Mouse (Mus musculus) CD4-positive, CD25-positive, alpha-beta regulatory T cell, adult 2 months (primary cell): ENCODE data around the gene Tgds.
"Not testable (repeated sequence)": the region's sequence is repeated elsewhere in the genome, so short reads cannot be mapped to it uniquely, and the experiment has no call there.

Experiments
- DNase-seq: peaks from one replicate; pipeline ENCODE4 v3.0.0-alpha.2; 2012; ENCODE audit warnings: low read depth, low spot score

Tgds gene

DNA sequence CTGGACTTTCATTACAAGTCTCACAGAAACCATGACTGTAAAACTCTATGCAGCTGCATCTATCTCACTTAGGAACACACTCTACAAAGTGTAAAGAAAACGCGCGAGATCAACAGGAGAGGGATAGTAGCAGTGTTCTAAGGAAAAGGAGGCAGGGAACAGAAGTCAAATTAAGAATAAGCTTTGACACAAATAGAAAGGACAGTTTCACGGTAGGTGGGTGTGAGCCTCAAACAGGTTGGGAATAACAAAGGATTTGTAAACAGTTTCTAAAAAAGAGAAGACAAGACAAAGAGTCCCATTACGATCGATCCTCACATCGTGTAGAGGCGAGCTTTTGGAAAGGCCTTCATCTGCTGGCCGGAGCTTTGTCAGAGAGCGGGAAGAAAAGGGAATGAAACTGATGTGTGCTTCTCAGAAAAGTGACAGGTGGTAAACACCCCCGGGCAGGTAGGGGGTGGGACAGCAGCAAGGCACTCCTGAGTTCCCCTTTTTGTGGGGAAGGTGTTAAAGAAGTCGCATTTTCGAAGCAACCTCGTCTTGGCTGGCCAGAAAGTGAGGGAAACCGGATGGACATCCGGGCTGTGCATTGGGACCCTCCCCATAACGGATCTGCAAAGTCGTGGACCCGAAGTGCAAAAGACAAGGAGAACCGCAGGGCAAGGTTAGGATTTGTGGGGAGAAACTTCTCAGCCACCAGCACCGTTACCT, 469 bp downstream of the Tgds start:
- DNase-seq: no peak

DNA sequence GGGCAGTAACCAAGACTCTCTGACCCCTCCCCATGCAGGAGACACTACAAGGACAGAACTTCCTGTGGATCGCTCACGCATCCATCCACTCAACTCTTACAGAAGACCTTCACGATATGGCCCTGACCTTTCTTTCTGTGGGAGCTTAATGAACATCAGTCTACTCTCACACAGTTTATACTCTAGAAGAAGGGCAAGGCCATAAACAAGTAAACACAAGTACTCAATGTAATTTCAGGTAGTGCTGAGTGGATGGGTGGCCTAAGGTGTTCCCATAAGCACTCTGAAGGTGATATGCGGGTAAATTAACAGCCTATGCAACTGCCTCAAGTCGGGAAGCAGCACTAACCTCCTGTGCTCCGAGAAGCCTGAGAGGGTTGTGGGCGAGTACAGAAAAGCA, 1.1 kb downstream of the Tgds start:
- DNase-seq: no peak

DNA sequence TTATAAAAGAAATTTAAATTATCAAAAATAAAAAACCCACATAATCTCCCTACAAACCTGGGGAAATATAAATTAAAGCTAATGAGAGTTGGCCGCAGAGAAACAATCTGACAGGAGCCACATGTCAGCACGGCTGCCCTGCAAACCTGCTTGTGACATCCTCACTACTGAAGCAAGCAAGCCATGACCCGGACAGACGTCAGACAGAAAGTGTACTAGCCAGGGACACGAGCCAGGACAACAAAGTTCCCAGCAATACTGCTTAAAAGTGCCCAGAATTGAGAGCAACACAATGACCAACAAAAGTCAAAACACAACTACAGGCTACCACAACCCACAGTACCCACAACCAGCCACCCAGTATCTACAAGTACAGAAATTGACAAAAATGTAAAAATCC, 6.3 kb downstream of the Tgds start:
- no peak for DNase-seq

DNA sequence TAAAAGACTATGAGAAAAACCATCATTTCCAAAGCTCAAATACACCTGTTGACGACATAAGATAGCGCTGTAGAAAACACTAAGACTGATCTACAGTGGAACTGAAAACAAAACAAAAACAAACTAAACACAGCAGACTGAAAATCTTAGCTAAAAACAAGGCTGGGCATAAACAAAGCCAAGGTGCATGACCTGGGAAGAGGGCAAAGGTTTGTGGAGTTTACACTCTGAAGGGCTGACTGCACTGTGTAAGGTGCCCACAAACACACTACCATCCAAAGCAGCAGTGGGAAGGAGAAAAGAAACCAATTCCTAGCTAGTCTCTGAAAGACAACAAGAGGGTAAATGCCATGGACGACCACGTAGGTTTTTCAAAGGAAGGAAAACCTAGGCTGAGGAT, 7.8 kb downstream of the Tgds start:
- DNase-seq: no peak

DNA sequence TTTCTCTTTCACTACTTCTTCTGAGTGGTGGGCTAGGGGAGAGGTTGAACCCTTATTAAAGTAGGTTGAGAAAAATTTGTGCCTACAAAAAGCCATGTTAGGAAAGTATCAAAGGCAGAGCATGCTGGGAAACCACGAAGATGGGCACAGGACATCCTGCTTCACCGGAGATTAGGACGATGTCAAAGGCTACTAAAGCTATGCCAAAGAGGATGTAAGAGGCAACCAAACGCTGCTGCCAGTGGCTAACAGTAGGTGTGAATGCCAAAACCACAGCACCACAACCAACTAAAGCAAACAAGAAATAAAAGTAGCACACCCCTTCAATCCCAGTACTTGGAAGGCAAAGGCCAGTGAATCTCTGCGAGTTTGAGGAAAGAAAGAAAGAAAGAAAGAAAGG, 8.4 kb downstream of the Tgds start:
- no peak for DNase-seq

DNA sequence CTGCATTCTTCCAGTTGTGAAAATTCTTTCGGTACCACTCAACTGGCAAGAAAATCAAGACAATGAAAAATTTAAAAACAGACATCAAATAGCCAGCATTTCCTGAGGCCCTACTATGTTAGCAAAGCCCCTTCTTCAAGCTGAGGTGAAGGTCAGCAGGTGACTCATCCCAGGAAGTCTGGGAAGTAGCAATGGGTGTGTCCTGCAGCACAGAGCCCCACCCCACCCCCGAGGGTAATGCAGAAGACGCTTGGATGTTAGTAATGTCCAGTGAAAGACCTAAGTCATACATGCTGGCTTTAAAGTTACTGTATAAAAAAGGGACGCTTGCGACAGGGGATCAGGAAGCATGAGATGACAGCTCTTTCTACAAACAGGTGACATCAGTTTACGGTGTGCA, 19.4 kb downstream of the Tgds start:
- no peak for DNase-seq

DNA sequence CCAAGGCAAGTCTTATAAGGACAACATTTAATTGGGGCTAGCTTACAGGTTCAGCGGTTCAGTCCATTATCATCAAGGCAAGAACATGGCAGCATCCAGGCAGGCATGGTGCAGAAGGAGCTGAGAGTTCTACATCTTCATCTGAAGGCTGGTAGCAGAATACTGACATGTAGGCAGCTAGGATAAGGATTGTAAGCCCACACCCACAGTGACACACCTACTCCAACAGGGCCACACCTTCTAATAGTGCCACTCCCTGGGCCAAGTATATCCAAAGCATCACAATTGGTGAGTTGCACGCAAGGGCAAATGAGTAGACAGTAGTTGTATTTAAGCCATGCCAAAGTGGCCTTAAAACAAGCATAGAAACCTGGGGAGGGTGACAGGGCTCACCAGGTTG, 25.1 kb downstream of the Tgds start:
- DNase-seq: not testable (repeated sequence)

DNA sequence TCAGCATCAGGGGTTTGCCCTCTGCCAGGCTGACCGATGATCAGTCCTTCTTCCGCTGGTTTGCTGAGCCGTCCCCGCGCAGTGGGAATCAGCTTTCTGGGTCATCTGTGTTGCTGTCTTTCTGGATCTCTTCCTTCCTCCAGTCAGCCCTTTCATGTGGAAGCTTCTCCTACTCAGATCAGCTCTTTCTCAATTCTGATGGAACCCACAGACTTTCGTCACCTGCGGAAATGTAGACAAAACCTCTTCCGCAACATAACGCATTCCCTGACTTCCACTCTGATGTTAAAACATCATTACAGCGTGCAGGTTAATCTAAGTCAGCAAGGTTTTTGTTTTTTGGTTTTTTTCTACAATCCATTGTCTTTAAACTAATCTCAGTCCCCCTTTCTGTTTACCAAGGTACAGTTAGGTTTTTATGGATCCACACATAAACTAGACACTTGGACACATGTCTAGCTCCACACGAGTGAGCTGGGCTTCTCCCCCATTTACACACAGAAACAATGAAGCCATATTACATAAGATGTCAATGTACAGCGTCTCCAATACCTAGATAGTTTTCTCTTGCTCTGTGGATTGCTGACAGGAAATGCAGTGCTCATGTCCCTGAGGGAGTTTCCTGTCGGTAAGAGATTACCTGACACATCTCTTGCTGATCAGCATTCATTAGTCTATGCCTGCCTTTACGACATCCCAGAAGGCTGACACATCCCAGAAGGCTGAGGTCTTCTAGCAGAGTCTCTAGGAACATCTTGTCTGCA, 31.1 kb downstream of the Tgds start:
- DNase-seq: no peak

DNA sequence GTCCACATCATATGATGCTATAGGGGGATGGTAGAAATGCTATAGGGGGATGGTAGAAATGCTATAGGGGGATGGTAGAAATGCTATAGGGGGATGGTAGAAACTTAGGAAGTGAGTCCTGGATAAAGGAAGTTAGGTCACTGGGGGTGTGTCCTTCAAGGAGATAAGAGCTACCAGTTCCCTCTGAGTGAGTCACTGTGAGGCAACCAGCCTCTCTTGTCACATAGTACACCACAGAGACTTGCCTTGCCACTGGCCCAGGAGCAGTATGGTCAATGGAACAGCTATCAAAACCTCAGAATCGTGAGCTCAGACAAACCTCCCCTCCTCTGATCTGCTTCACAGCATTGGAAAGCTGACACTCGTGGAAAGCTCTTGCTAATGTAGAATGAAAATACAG, 34.3 kb downstream of the Tgds start:
- DNase-seq: no peak

DNA sequence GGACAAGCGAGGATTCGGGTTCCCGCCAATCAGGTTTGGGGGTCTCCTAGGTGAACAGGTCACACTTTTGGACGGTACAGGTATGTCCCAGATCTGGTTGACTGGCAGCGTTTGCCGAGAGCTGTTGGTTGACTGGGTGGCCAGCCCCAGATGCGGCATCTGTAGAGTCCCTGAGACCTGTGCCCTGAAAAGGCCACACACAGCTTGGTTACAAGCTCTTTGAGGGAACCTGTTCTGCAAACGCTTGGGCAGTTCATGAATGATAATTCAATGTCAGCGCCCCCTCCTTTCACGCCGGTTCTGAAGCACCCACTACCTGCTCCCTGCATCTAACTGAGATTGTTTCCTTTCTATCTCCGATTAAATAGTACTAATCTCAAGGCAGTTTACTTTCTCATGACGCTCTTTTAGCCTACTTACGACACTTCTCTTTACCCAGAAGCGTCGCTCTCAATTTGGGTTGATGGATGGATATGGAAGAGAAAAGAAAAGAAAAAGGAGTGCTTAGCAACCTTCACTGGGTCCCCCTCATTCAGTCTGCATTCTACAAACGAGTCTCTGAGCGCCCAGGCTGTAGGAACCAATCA, 42.7 kb downstream of the Tgds start:
- peak; percentile 54 for DNase-seq

DNA sequence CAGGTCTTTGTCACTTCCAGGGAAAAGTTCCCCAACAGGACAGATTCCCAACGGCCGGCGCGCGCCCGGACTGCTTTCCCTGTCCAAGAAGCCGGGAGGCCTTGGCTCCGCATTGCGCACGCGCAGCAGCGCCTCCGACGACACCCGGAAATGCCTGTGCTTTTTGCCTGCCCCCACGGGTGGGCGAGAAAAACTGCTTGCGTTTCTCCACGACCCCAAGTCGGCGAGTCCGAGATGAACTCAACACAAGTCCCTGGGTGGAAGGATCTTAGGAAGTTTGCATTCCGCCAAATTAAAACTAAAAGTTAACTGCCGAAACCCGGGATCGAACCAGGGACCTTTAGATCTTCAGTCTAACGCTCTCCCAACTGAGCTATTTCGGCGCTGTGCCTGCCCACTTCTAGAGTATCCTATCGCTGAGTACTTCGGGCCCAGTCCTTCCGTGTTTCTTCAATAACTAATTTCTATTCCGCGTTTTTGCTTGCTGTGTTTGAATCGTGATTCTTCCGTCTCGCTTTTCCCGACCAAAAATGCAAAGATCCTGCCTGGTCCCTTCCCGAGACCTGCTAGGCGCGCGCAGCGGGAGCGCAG, 43.2 kb downstream of the Tgds start:
- DNase-seq: peak; percentile 92

DNA sequence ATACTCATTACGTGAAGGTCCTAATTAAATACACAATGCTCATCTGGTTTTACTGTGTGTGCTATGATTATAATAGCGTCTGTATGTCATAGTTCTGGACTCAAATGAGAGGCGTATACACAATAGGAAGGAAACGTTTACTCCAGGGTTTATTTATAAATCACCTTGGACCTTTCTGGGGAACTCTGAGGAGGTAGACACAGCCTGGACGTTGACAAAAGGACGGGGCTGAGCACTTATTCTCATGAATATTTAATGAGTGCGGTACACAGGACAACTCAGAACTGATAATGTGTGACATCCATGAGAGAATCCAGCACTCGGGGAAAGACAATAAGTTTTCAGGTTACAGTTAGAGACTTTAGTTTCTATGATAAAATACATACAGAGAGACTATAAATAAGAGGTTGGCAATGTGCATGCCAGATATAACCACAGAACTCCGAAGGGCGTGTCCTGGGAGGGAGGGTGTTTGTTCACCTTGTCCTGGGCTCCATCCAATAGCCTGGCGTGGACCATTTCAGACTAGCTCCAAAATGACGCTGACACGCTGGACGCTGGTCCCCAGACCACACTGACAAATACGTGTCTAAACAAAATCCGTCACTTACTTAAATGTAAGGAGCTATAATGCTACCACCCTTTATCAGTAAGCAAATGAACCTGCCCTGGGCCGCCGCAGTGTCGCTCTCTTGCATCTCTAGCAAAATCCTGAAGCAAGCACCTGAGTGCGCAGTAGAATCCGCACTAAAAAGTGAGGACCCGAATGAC, 43.9 kb downstream of the Tgds start:
- DNase-seq: no peak

DNA sequence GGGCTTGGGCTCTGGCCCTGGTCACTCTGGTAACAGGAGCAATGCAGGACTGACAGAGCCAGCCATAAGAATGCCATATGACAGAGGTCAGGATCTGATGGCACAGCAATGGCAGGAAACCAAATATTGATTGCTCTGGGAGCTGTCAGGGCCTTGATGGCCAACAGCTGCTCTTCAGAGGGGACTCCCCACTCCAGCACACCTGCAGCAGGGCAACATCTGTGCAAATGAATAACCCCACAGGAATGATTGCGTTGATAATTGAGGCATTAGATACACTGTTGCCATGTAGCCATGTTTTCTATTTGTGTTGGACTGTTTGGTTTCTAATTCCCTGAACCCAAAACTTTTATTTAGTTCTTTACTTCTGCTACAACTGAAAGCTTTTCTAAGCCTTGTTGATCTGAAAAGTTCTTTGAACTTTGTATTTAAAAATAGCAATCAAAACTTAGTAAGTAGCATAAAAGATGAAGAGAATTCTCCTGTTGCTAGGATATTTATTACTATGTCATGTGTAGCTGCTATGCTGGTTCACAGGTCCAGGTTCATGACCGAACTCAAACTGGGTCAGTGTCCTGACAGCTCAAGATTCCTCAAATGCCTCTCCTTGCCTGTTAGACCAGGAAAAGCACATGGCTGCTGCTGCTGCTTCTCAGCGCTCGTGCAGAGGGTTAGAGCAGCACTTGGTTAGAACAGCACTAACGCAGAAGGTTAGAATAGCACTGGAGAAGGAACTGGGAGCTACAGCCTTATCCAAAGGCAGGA, 46.1 kb downstream of the Tgds start:
- DNase-seq: no peak

DNA sequence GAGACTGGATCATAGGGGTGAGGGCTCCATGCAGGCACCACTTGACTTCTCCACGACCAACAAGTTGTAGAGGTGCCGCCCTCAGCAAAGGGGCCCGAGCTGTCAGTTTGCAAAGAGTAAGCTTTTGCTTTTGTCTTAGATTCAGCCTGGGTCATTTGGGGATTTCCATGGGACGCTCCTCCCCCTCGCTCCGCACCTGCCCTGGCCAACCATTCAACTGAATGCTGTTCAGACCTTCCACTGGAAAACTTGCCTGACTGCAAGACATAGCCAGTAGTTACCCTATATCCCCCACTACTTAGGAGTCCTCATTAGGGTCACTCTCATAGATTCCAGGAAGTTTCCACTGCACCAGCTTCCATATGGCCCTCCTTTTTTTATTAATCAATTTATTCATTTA, 48.7 kb downstream of the Tgds start:
- DNase-seq: no peak

DNA sequence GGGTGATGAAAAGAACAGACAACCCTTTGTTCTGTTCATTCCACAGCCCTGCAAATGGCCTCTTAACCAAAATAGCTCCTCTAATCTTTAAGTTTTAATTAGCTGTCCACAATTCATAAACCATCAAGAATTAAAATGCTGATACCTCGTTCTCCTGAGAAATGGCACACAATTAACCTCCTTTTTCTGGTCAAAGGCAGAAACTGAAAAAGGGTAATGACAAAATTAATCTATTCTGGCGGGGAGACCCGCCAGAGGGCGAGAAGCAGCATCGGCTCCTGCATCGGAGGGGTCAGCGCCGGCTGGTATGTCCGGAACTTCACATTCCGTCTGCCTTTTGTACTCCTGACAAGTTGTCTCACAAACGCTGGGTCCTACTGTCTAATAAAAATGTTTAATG, 51.9 kb downstream of the Tgds start:
- DNase-seq: no peak

DNA sequence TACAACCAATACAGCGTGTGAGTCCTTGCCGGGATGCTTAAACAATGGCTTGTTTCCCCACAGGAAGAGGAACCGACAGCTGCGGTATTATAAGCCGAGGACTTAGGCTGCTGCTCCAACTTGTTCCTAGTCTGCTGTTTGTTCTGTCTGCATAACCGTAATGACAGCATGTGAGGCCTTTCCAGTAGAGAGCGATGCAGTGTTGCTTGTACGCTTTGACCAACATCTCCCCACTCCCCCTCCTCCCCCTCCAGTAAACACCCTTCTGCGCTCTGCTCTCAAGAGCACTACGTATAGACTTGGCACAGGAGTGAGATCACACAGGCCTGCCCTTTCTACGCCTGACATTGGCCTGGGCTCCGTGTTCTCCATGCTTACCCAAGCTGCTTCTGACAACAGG, 62.5 kb downstream of the Tgds start:
- DNase-seq: no peak

DNA sequence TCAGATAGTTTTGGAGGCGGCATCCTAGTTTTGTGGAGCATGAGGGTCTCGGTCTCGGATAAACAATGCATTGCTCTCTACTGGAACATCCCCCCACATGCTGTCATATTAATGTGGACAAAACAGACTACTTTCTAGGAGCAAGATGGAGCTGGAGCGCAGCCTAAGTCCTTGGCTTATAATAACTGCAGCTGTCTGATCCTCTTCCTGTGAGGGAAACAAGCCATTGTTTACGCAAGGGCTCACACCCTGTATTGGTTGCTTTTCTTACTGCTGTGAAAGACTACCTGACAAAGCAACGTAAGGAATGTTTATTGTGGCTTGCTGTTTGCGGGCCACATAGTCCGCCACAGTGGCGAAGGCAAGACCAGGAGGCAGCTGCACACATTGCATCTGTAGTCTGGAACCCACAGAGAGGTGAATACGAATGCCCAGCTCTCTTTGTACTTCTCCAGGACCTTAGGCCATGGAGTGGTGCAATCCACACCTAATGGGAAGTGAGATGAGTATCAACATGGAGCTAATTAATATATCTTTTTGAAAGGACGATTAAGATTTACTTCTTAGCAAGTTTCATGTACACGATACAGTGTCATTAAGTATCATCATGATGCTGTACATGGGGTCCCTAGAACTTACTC, 63.0 kb downstream of the Tgds start:
- DNase-seq: no peak
